Mouse (Mus musculus) stomach, postnatal 0 days (tissue): Measurements from ENCODE around the gene P4ha2. TPM values are rescaled to one million over a fixed set of nuclear protein-coding genes. Genes with fewer than 3 reads are reported as not detected.

Experiments
- ATAC-seq: fragments of 200-750 bp; cut with Nextera tagmentation; 2 replicates; pipeline ENCODE4 v1.8.0; 2017; ENCODE audit not compliant: low FRiP score, low TSS enrichment
- DNase-seq: peaks from one replicate; pipeline ENCODE4 v3.0.0-alpha.2; 2016; ENCODE audit warnings: low spot score
- H3K27ac ChIP-seq: fragments of 300-500 bp; sonication (generic); replicated peaks from 2 replicates; pipeline ENCODE4 v1.5.1; 2014; ENCODE audit warnings: mild to moderate bottlenecking, control low read depth
- H3K27me3 ChIP-seq: fragments of 300-500 bp; sonication (generic); 2 replicates; pipeline ENCODE4 v1.6.1; 2014; ENCODE audit warnings: low read length; ENCODE audit not compliant: control insufficient read depth, insufficient read depth
- H3K36me3 ChIP-seq: fragments of 300-500 bp; sonication (generic); 2 replicates; pipeline ENCODE4 v1.6.1; 2014; ENCODE audit warnings: low read length, mixed read lengths; ENCODE audit not compliant: control insufficient read depth, insufficient read depth
- H3K4me1 ChIP-seq: fragments of 300-500 bp; sonication (generic); replicated peaks from 2 replicates; pipeline ENCODE4 v1.6.1; 2014; ENCODE audit warnings: antibody characterized with exemption; ENCODE audit not compliant: control insufficient read depth, insufficient read depth
- H3K4me2 ChIP-seq: fragments of 300-500 bp; sonication (generic); replicated peaks from 2 replicates; pipeline ENCODE4 v1.6.1; 2014; ENCODE audit warnings: low read depth, mild to moderate bottlenecking, control low read depth, moderate library complexity
- H3K4me3 ChIP-seq: fragments of 300-500 bp; sonication (generic); 2 replicates; pipeline ENCODE4 v1.5.1; 2014; ENCODE audit warnings: low read depth, low read length, control low read depth
- H3K9ac ChIP-seq: fragments of 300-500 bp; sonication (generic); 2 replicates; pipeline ENCODE4 v1.6.1; 2014; ENCODE audit warnings: mild to moderate bottlenecking, low read length, control low read depth, mixed read lengths
- H3K9me3 ChIP-seq: fragments of 300-500 bp; sonication (generic); 2 replicates; pipeline ENCODE4 v1.6.1; 2016; ENCODE audit warnings: low read length; ENCODE audit not compliant: control insufficient read depth
- CTCF ChIP-seq: IDR thresholded peaks from 2 replicates; pipeline ENCODE4 v1.5.1; 2016; ENCODE audit warnings: antibody characterized with exemption, low read depth, mild to moderate bottlenecking, moderate library complexity
- EP300 ChIP-seq: optimal IDR thresholded peaks from 2 replicates; pipeline ENCODE3; 2016; ENCODE audit warnings: antibody characterized with exemption
- WGBS: fragments of 180-500 bp; shearing (Covaris S2); extraction: QIAGEN DNeasy Blood & Tissue Kit; methylation state at CpG from one replicate; pipeline ENCODE4 v1.1.7; 2014; 5-methylcytosine and 5-hydroxymethylcytosine counted together
- polyA plus RNA-seq: library from polyadenylated mRNA; unstranded; fragments of >200 nt; fragmentation: Nextera tagmentation; extraction: Ambion mirVana; gene quantifications from 2 replicates; pipeline ENCODE4 v1.2.1, GENCODE M21; 2015

Gene P4ha2
- polyA plus RNA-seq, 1 experiment from 2014 or later, result 30.2 TPM

- Histone ChIP-seq H3K27ac (peak overlapping the region; percentile 87), H3K9ac (no peak overlapping the region), H3K36me3 (peaks cover 4% of the 10 kb centered on the region; the same call in 1 of the 2 replicates), H3K27me3 (no peaks in the 10 kb centered on the region), H3K4me1 (peaks cover 3% of the 10 kb centered on the region; the same call in 1 of the 2 replicates), H3K4me2 (no peak overlapping the region), H3K9me3 (no peaks in the 10 kb centered on the region), H3K4me3 (no peak overlapping the region)
- ATAC-seq (no peak), DNase-seq (no peak)
- TF ChIP-seq CTCF (no peak), EP300 (no peak)
- WGBS, result 65% methylated on average over 21 of the region's 21 CpGs
These were observed 12.3 kb downstream of the P4ha2 start for GRCm38 (mm10) chr11:54111976-54112741.

GRCm38 (mm10) chr11:54112920-54113319 is 13.0 kb downstream of the P4ha2 start:
- Histone ChIP-seq H3K4me2 (peak overlapping the region; percentile 42), H3K9ac (peak overlapping the region; percentile 13; the same call in 1 of the 2 replicates), H3K4me3 (no peak overlapping the region), H3K9me3 (no peaks in the 10 kb centered on the region), H3K4me1 (peaks cover 3% of the 10 kb centered on the region; the same call in 1 of the 2 replicates), H3K36me3 (peaks cover 8% of the 10 kb centered on the region), H3K27me3 (no peaks in the 10 kb centered on the region), H3K27ac (peak overlapping the region; percentile 87)
- ATAC-seq (peak; percentile 98), DNase-seq (peak; percentile 89)
- TF ChIP-seq EP300 (no peak), CTCF (no peak)
- WGBS, result under 1% methylated on average over 10 of the region's 10 CpGs

- H3K9me3 ChIP-seq, result no peaks in the 10 kb centered on the region
- TF ChIP-seq CTCF (no peak), EP300 (no peak)
These were observed 13.5 kb downstream of the P4ha2 start for GRCm38 (mm10) chr11:54113352-54113751.

GRCm38 (mm10) chr11:54114746-54115145 is 14.9 kb downstream of the P4ha2 start:
- Histone ChIP-seq H3K4me2 (no peak overlapping the region), H3K9ac (no peak overlapping the region), H3K4me1 (peaks cover 3% of the 10 kb centered on the region; the same call in 1 of the 2 replicates), H3K9me3 (no peaks in the 10 kb centered on the region), H3K27ac (no peak overlapping the region), H3K36me3 (peaks cover 14% of the 10 kb centered on the region), H3K4me3 (no peak overlapping the region), H3K27me3 (no peaks in the 10 kb centered on the region)
- DNase-seq (no peak), ATAC-seq (no peak)
- TF ChIP-seq EP300 (no peak), CTCF (no peak)
- 87% methylated on average over 3 of the region's 3 CpGs for WGBS

More at GRCm38 (mm10) chr11:54113352-54113751, 13.5 kb downstream of the P4ha2 start:
- 5% methylated on average over 4 of the region's 4 CpGs for whole genome bisulfite sequencing
- Histone ChIP-seq H3K36me3 (peaks cover 8% of the 10 kb centered on the region), H3K4me1 (peaks cover 3% of the 10 kb centered on the region; the same call in 1 of the 2 replicates), H3K9ac (peak overlapping the region; percentile 13; the same call in 1 of the 2 replicates), H3K27ac (peak overlapping the region; percentile 87), H3K4me3 (no peak overlapping the region), H3K27me3 (no peaks in the 10 kb centered on the region), H3K4me2 (peak overlapping the region; percentile 42)
- DNase-seq (no peak), ATAC-seq (peak; percentile 21; the same call in 1 of the 2 replicates)

DNA sequence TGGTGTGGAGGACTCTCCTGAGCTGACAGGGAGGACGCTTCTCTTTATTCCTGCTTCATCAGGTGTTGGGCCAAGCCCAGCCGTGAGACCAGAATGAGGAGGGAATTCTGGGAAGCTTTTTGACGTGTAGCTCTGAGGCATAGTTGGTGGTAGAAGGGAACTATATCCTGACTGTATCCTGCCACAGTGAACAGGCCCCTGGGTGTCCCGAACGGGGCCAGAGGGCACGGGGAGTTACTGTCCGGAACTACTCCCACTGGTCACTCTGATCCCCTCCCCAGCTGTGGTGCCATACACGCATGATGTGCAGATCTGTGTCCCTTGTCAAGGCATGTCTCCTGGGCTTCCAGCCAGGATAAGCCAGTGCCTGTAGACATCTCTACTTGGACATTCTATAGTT is 15.4 kb downstream of the P4ha2 start:
- Histone ChIP-seq H3K4me1 (peaks cover 3% of the 10 kb centered on the region; the same call in 1 of the 2 replicates), H3K36me3 (peaks cover 16% of the 10 kb centered on the region), H3K27me3 (no peaks in the 10 kb centered on the region), H3K9me3 (no peaks in the 10 kb centered on the region), H3K4me3 (no peak overlapping the region), H3K9ac (no peak overlapping the region), H3K4me2 (no peak overlapping the region), H3K27ac (no peak overlapping the region)
- TF ChIP-seq CTCF (no peak), EP300 (no peak)
- DNase-seq (no peak), ATAC-seq (no peak)
- 90% methylated on average over 8 of the region's 8 CpGs for WGBS

GRCm38 (mm10) chr11:54115911-54116310 is 16.0 kb downstream of the P4ha2 start:
- Histone ChIP-seq H3K4me1 (peaks cover 3% of the 10 kb centered on the region; the same call in 1 of the 2 replicates), H3K4me3 (no peak overlapping the region), H3K36me3 (peaks cover 16% of the 10 kb centered on the region), H3K27ac (no peak overlapping the region), H3K27me3 (no peaks in the 10 kb centered on the region), H3K9me3 (no peaks in the 10 kb centered on the region), H3K4me2 (no peak overlapping the region), H3K9ac (no peak overlapping the region)
- no peak for TF ChIP-seq EP300
- no peak for TF ChIP-seq CTCF
- 58% methylated on average over 3 of the region's 3 CpGs for WGBS
- DNase-seq (no peak), ATAC-seq (no peak)
